Mouse (Mus musculus) limb, embryonic 11.5 days (tissue): ENCODE data around the gene Spata16. TPM values are rescaled to one million over a fixed set of nuclear protein-coding genes. Genes with fewer than 3 reads are reported as not detected.

Source experiments
- ATAC-seq: fragments of 200-750 bp; cut with Nextera tagmentation; 2 replicates; pipeline ENCODE4 v1.8.0; 2017; ENCODE audit warnings: low read depth; ENCODE audit not compliant: insufficient number of reproducible peaks, low FRiP score, low TSS enrichment
- DNase-seq: peaks from one replicate; pipeline ENCODE4 v3.0.0-alpha.2; 2015; ENCODE audit warnings: low spot score
- H3K27ac ChIP-seq: fragments of 300-500 bp; sonication (generic); replicated peaks from 2 replicates; pipeline ENCODE4 v1.5.1; 2014; ENCODE audit warnings: low read depth, mild to moderate bottlenecking, low read length
- H3K27me3 ChIP-seq: fragments of 300-500 bp; sonication (generic); 2 replicates; pipeline ENCODE4 v1.6.1; 2014; ENCODE audit warnings: mild to moderate bottlenecking, low read length, mixed read lengths; ENCODE audit not compliant: control insufficient read depth, insufficient read depth
- H3K36me3 ChIP-seq: fragments of 300-500 bp; sonication (generic); 2 replicates; pipeline ENCODE4 v1.6.1; 2014; ENCODE audit warnings: mild to moderate bottlenecking, low read length, moderate library complexity, mixed read lengths; ENCODE audit not compliant: control insufficient read depth, insufficient read depth
- H3K4me1 ChIP-seq: fragments of 300-500 bp; sonication (generic); 2 replicates; pipeline ENCODE4 v1.6.1; 2014; ENCODE audit warnings: low read length, mixed read lengths; ENCODE audit not compliant: control insufficient read depth, insufficient read depth
- H3K4me2 ChIP-seq: fragments of 300-500 bp; sonication (generic); 2 replicates; pipeline ENCODE4 v1.6.1; 2014; ENCODE audit warnings: low read depth, mild to moderate bottlenecking, moderate library complexity; ENCODE audit not compliant: severe bottlenecking
- H3K4me3 ChIP-seq: fragments of 300-500 bp; sonication (generic); 2 replicates; pipeline ENCODE4 v1.5.1; 2014; ENCODE audit warnings: low read depth, low read length
- H3K9ac ChIP-seq: fragments of 300-500 bp; sonication (generic); 2 replicates; pipeline ENCODE4 v1.6.1; 2014; ENCODE audit warnings: mild to moderate bottlenecking, low read length
- H3K9me3 ChIP-seq: fragments of 300-500 bp; sonication (generic); 2 replicates; pipeline ENCODE4 v1.6.1; 2016; ENCODE audit warnings: low read length; ENCODE audit not compliant: control insufficient read depth
- WGBS: fragments of 180-500 bp; shearing (Covaris S2); extraction: QIAGEN DNeasy Blood & Tissue Kit; methylation state at CpG from one replicate; pipeline ENCODE4 v1.1.7; 2014; 5-methylcytosine and 5-hydroxymethylcytosine counted together
- polyA plus RNA-seq: library from polyadenylated mRNA; unstranded; fragments of >200 nt; fragmentation: Nextera tagmentation; extraction: Ambion mirVana; gene quantifications from 2 replicates; pipeline ENCODE4 v1.2.1, GENCODE M21; 2014

Spata16 gene
- polyA plus RNA-seq, 1 experiment from 2014 or later, result not detected

- ATAC-seq, result no peak
Measured at GRCm38 (mm10) chr3:26921576-26921975, 284.2 kb downstream of the Spata16 start.

GRCm38 (mm10) chr3:26923391-26923790 is 286.0 kb downstream of the Spata16 start:
- WGBS, result 66% methylated on average over 5 of the region's 5 CpGs
- no peaks in the 10 kb centered on the region for H3K9me3 ChIP-seq
- ATAC-seq (no peak), DNase-seq (no peak)
- no peak overlapping the region for H3K27ac ChIP-seq
- H3K4me3 ChIP-seq, result no peak overlapping the region
- no peak overlapping the region for H3K9ac ChIP-seq
- H3K36me3 ChIP-seq, result no peaks in the 10 kb centered on the region
- no peak overlapping the region for H3K4me2 ChIP-seq
- no peaks in the 10 kb centered on the region for H3K27me3 ChIP-seq
- H3K4me1 ChIP-seq, result no peaks in the 10 kb centered on the region

More at GRCm38 (mm10) chr3:26921576-26921975, 284.2 kb downstream of the Spata16 start:
- H3K9me3 ChIP-seq, result no peaks in the 10 kb centered on the region
- no peak overlapping the region for H3K4me3 ChIP-seq
- no peak overlapping the region for H3K4me2 ChIP-seq
- DNase-seq, result no peak
- no peaks in the 10 kb centered on the region for H3K4me1 ChIP-seq
- no peak overlapping the region for H3K9ac ChIP-seq
- no peaks in the 10 kb centered on the region for H3K36me3 ChIP-seq
- 83% methylated on average over 2 of the region's 2 CpGs for WGBS
- H3K27me3 ChIP-seq, result no peaks in the 10 kb centered on the region
- no peak overlapping the region for H3K27ac ChIP-seq

DNA sequence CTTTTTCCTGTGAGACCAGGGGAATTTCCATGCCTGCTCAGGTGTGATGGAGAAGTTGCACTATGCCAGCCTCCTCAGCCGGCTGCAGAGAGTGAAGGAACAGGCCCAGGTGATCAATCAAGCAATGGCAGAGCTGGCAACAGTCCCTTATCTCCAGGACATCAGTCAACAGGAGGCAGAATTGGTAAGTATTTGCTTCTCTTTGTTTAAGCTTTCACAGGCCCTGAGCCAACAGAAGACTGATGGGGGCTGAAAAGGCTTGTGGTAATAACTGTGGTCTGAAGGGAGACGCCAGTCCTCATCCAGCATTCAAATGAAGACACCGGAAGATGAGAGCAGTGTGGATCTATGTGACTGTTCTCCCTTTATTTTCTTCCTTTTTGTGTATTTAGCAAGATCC is 286.8 kb downstream of the Spata16 start:
- DNase-seq (no peak), ATAC-seq (no peak)
- H3K27ac ChIP-seq, result no peak overlapping the region
- H3K4me2 ChIP-seq, result no peak overlapping the region
- H3K4me3 ChIP-seq, result no peak overlapping the region
- H3K9ac ChIP-seq, result no peak overlapping the region
- WGBS, result 41% methylated on average over 3 of the region's 3 CpGs
- H3K36me3 ChIP-seq, result no peaks in the 10 kb centered on the region
- H3K27me3 ChIP-seq, result no peaks in the 10 kb centered on the region
- no peaks in the 10 kb centered on the region for H3K4me1 ChIP-seq
- no peaks in the 10 kb centered on the region for H3K9me3 ChIP-seq

GRCm38 (mm10) chr3:26933079-26933478 is 295.7 kb downstream of the Spata16 start:
- no peaks in the 10 kb centered on the region for H3K4me1 ChIP-seq
- H3K9ac ChIP-seq, result no peak overlapping the region
- H3K4me3 ChIP-seq, result no peak overlapping the region
- 78% methylated on average over 3 of the region's 3 CpGs for WGBS
- no peak overlapping the region for H3K27ac ChIP-seq
- no peaks in the 10 kb centered on the region for H3K27me3 ChIP-seq
- no peaks in the 10 kb centered on the region for H3K36me3 ChIP-seq
- ATAC-seq (no peak), DNase-seq (no peak)
- no peak overlapping the region for H3K4me2 ChIP-seq
- H3K9me3 ChIP-seq, result no peaks in the 10 kb centered on the region

DNA sequence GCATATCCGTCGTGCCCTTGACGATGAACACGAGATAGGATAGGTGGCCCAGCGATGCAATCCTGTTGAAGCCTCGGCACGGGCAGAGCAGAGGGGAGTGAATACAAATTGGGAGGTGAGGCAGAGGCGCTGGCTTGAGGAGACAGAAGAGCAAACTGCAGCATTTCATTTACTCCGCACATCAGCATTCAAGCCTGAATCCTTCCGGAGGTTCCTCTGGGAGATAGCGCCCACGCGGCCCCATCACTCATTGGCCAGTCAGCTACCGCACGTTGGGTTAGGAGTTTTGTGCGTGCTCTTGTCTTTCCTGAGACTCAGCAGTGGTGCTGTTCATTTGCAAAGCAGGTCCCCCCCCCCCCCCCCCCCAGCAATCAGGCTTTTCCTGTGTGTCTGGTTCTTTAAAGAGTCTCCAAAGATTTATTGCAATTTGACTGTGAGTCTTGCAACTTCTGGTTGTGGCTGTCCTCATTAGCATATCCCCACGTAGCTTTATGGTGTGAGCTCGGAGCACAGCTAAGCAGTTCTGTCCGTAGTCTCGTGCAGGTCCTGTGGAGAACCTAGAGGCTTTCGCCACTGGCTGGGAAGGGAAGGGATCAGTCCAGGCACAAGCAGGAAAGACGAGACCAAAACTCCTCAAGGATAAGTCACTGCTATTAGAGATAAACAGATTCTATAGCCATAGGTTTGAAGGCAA is 299.6 kb downstream of the Spata16 start:
- DNase-seq (no peak), ATAC-seq (no peak)
- no peaks in the 10 kb centered on the region for H3K9me3 ChIP-seq
- H3K36me3 ChIP-seq, result no peaks in the 10 kb centered on the region
- H3K9ac ChIP-seq, result no peak overlapping the region
- no peaks in the 10 kb centered on the region for H3K27me3 ChIP-seq
- no peak overlapping the region for H3K4me3 ChIP-seq
- 66% methylated on average over 22 of the region's 22 CpGs for WGBS
- no peak overlapping the region for H3K4me2 ChIP-seq
- no peak overlapping the region for H3K27ac ChIP-seq
- H3K4me1 ChIP-seq, result no peaks in the 10 kb centered on the region

DNA sequence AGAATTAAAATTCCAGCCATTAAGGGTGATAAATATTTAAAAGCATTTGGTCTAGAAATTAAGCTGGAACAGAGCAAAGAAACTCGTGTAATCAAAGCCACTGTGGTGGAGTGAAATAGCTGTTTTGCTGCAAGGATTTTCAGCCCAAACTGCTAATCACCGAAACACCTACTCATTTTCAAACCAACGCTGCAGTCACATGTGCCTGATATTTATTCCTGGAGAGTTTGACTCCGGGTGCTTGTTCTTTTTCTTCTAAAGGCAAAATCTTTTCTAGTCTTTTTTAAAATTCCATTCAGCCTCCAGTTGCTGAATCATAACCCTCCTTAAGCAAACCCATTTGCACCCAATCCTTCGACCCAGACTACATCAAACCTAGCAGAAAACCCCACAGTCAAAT is 329.4 kb downstream of the Spata16 start:
- Histone ChIP-seq H3K4me1 (no peaks in the 10 kb centered on the region), H3K27ac (no peak overlapping the region), H3K9me3 (0 out of 2 replicates have a peak, but pooled peaks cover 2% of the 10 kb centered on the region), H3K4me3 (no peak overlapping the region), H3K36me3 (no peaks in the 10 kb centered on the region), H3K9ac (no peak overlapping the region), H3K4me2 (no peak overlapping the region), H3K27me3 (no peaks in the 10 kb centered on the region)
- ATAC-seq (no peak), DNase-seq (no peak)
- WGBS, result 79% methylated on average over 5 of the region's 5 CpGs

- no peak overlapping the region for H3K4me2 ChIP-seq
- H3K4me1 ChIP-seq, result no peaks in the 10 kb centered on the region
- H3K9ac ChIP-seq, result no peak overlapping the region
- DNase-seq, result no peak
- 92% methylated on average over 3 of the region's 3 CpGs for WGBS
- ATAC-seq, result no peak
- H3K9me3 ChIP-seq, result no peaks in the 10 kb centered on the region
- H3K36me3 ChIP-seq, result no peaks in the 10 kb centered on the region
- no peak overlapping the region for H3K4me3 ChIP-seq
- H3K27me3 ChIP-seq, result no peaks in the 10 kb centered on the region
- no peak overlapping the region for H3K27ac ChIP-seq
Measured at GRCm38 (mm10) chr3:26968852-26969513, 331.6 kb downstream of the Spata16 start.

GRCm38 (mm10) chr3:26970529-26970928 is 333.1 kb downstream of the Spata16 start:
- Histone ChIP-seq H3K9ac (no peak overlapping the region), H3K9me3 (no peaks in the 10 kb centered on the region), H3K27ac (no peak overlapping the region)

More at GRCm38 (mm10) chr3:26970529-26970928, 333.1 kb downstream of the Spata16 start:
- no peaks in the 10 kb centered on the region for H3K4me1 ChIP-seq
- no peaks in the 10 kb centered on the region for H3K27me3 ChIP-seq
- no peaks in the 10 kb centered on the region for H3K36me3 ChIP-seq
- no peak overlapping the region for H3K4me2 ChIP-seq
- DNase-seq (no peak), ATAC-seq (no peak)
- H3K4me3 ChIP-seq, result no peak overlapping the region
- WGBS, result 83% methylated on average over 3 of the region's 3 CpGs
